Mouse (Mus musculus) intestine, embryonic 15.5 days (tissue): Measurements from ENCODE around the gene Slc30a3. TPM values are rescaled to one million over a fixed set of nuclear protein-coding genes. Genes with fewer than 3 reads are reported as not detected.

Experiments used
- ATAC-seq: fragments of 200-750 bp; cut with Nextera tagmentation; 2 replicates; pipeline ENCODE4 v1.8.0; 2017; ENCODE audit warnings: moderate TSS enrichment, moderate library complexity
- H3K27ac ChIP-seq: fragments of 300-500 bp; sonication (generic); 2 replicates; pipeline ENCODE4 v1.5.1; 2015; ENCODE audit warnings: mild to moderate bottlenecking, inconsistent platforms
- H3K27me3 ChIP-seq: fragments of 300-500 bp; sonication (generic); replicated peaks from 2 replicates; pipeline ENCODE4 v1.6.1; 2015; ENCODE audit warnings: inconsistent platforms
- H3K36me3 ChIP-seq: fragments of 300-500 bp; sonication (generic); 2 replicates; pipeline ENCODE4 v1.6.1; 2015; ENCODE audit warnings: inconsistent platforms
- H3K4me1 ChIP-seq: fragments of 300-500 bp; sonication (generic); replicated peaks from 2 replicates; pipeline ENCODE4 v1.6.1; 2015; ENCODE audit warnings: inconsistent platforms
- H3K4me2 ChIP-seq: fragments of 300-500 bp; sonication (generic); replicated peaks from 2 replicates; pipeline ENCODE4 v1.6.1; 2015; ENCODE audit warnings: mild to moderate bottlenecking, inconsistent platforms
- H3K4me3 ChIP-seq: fragments of 300-500 bp; sonication (generic); replicated peaks from 2 replicates; pipeline ENCODE4 v1.5.1; 2015; ENCODE audit warnings: inconsistent platforms
- H3K9ac ChIP-seq: fragments of 300-500 bp; sonication (generic); 2 replicates; pipeline ENCODE4 v1.6.1; 2015; ENCODE audit warnings: inconsistent platforms
- H3K9me3 ChIP-seq: fragments of 300-500 bp; sonication (generic); 2 replicates; pipeline ENCODE4 v1.6.1; 2016; ENCODE audit warnings: inconsistent platforms
- WGBS: fragments of 180-500 bp; shearing (Covaris S2); methylation state at CpG from one replicate; pipeline ENCODE4 v1.1.7; 2015; 5-methylcytosine and 5-hydroxymethylcytosine counted together
- polyA plus RNA-seq: library from polyadenylated mRNA; unstranded; fragments of >200 nt; fragmentation: Nextera tagmentation; extraction: Ambion mirVana; gene quantifications from 2 replicates; pipeline ENCODE4 v1.2.1, GENCODE M21; 2015

Gene Slc30a3
- polyA plus RNA-seq, 1 experiment from 2014 or later: 0.26 TPM

GRCm38 (mm10) chr5:31121111-31121510 is 13.1 kb upstream of the Slc30a3 start:
- WGBS: 80% methylated on average over 8 of the region's 8 CpGs
- no peak for ATAC-seq
- no peaks in the 10 kb centered on the region for H3K36me3 ChIP-seq

GRCm38 (mm10) chr5:31116912-31117311 is 8.9 kb upstream of the Slc30a3 start:
- no peak for ATAC-seq
- no peaks in the 10 kb centered on the region for H3K36me3 ChIP-seq

More at GRCm38 (mm10) chr5:31121111-31121510, 13.1 kb upstream of the Slc30a3 start:
- no peak overlapping the region for H3K4me2 ChIP-seq
- H3K4me3 ChIP-seq: no peak overlapping the region
- H3K9ac ChIP-seq: no peak overlapping the region
- H3K27me3 ChIP-seq: peaks cover 9% of the 10 kb centered on the region
- no peak overlapping the region for H3K27ac ChIP-seq
- H3K9me3 ChIP-seq: no peaks in the 10 kb centered on the region
- no peaks in the 10 kb centered on the region for H3K4me1 ChIP-seq

GRCm38 (mm10) chr5:31116354-31116753 is 8.3 kb upstream of the Slc30a3 start, which contains the start of gene Trim54:
TSS of gene Trim54 (plus strand) at chr5:31116712.
- Histone ChIP-seq H3K9me3 (no peaks in the 10 kb centered on the region), H3K4me2 (no peak within 1 kb of the TSS), H3K36me3 (no peaks in the 10 kb centered on the region), H3K4me3 (no peak within 1 kb of the TSS), H3K4me1 (no peaks in the 10 kb centered on the region), H3K27me3 (peaks cover 9% of the 10 kb centered on the region), H3K27ac (no peak within 1 kb of the TSS), H3K9ac (no peak within 1 kb of the TSS)
- no peak for ATAC-seq
- WGBS: 29% methylated on average over 3 of the region's 3 CpGs

More at GRCm38 (mm10) chr5:31116912-31117311, 8.9 kb upstream of the Slc30a3 start:
- no peaks in the 10 kb centered on the region for H3K4me1 ChIP-seq
- WGBS: 21% methylated on average over 10 of the region's 10 CpGs
- H3K9me3 ChIP-seq: no peaks in the 10 kb centered on the region
- H3K27me3 ChIP-seq: peaks cover 9% of the 10 kb centered on the region
- no peak overlapping the region for H3K4me2 ChIP-seq
- H3K9ac ChIP-seq: no peak overlapping the region
- H3K4me3 ChIP-seq: no peak overlapping the region
- no peak overlapping the region for H3K27ac ChIP-seq

GRCm38 (mm10) chr5:31110781-31111180 is 2.7 kb upstream of the Slc30a3 start:
- Histone ChIP-seq H3K27me3 (no peaks in the 10 kb centered on the region), H3K9me3 (no peaks in the 10 kb centered on the region), H3K4me2 (no peak overlapping the region), H3K9ac (no peak overlapping the region), H3K4me3 (no peak overlapping the region), H3K27ac (no peak overlapping the region), H3K36me3 (no peaks in the 10 kb centered on the region), H3K4me1 (no peaks in the 10 kb centered on the region)
- 36% methylated on average over 7 of the region's 7 CpGs for WGBS
- no peak for ATAC-seq

- Histone ChIP-seq H3K27me3 (no peaks in the 10 kb centered on the region), H3K4me1 (no peaks in the 10 kb centered on the region), H3K36me3 (no peaks in the 10 kb centered on the region), H3K9ac (no peak within 1 kb of the TSS), H3K27ac (no peak within 1 kb of the TSS), H3K4me3 (no peak within 1 kb of the TSS), H3K9me3 (no peaks in the 10 kb centered on the region), H3K4me2 (no peak within 1 kb of the TSS)
- WGBS: 81% methylated on average over 9 of the region's 9 CpGs
- ATAC-seq: no peak
These were observed 2.2 kb downstream of the Slc30a3 start, which contains the start of gene Dnajc5g for GRCm38 (mm10) chr5:31105814-31106335. TSS of gene Dnajc5g (plus strand) at chr5:31106285.

GRCm38 (mm10) chr5:31095711-31096480 is 12.1 kb downstream of the Slc30a3 start:
- Histone ChIP-seq H3K27ac (no peak overlapping the region), H3K36me3 (no peaks in the 10 kb centered on the region), H3K4me2 (peak overlapping the region; percentile 89), H3K4me1 (peaks cover 31% of the 10 kb centered on the region), H3K9me3 (no peaks in the 10 kb centered on the region), H3K4me3 (peak overlapping the region; percentile 29), H3K9ac (no peak overlapping the region), H3K27me3 (peaks cover 74% of the 10 kb centered on the region)
- 26% methylated on average over 11 of the region's 11 CpGs for WGBS
- ATAC-seq: no peak

GRCm38 (mm10) chr5:31094799-31095691 is 13.0 kb downstream of the Slc30a3 start:
- peak overlapping the region; percentile 89 for H3K4me2 ChIP-seq
- peaks cover 31% of the 10 kb centered on the region for H3K4me1 ChIP-seq
- no peaks in the 10 kb centered on the region for H3K36me3 ChIP-seq
- ATAC-seq: 0 out of 2 replicates have a peak, but pooled peaks have one; percentile 24
- peak overlapping the region; percentile 29 for H3K4me3 ChIP-seq
- under 1% methylated on average over 59 of the region's 59 CpGs for WGBS
- no peak overlapping the region for H3K27ac ChIP-seq
- 0 out of 2 replicates have a peak overlapping the region, but pooled peaks have one; percentile 32 for H3K9ac ChIP-seq
- H3K9me3 ChIP-seq: no peaks in the 10 kb centered on the region
- H3K27me3 ChIP-seq: peaks cover 83% of the 10 kb centered on the region

- no peaks in the 10 kb centered on the region for H3K9me3 ChIP-seq
- H3K27ac ChIP-seq: no peak overlapping the region
- H3K27me3 ChIP-seq: peaks cover 86% of the 10 kb centered on the region
- H3K4me2 ChIP-seq: peak overlapping the region; percentile 89
- H3K4me1 ChIP-seq: peaks cover 31% of the 10 kb centered on the region
- no peaks in the 10 kb centered on the region for H3K36me3 ChIP-seq
- ATAC-seq: no peak
- no peak overlapping the region for H3K9ac ChIP-seq
- H3K4me3 ChIP-seq: peak overlapping the region; percentile 29
- WGBS: 2% methylated on average over 29 of the region's 29 CpGs
These were observed 13.8 kb downstream of the Slc30a3 start for GRCm38 (mm10) chr5:31094100-31094798.

GRCm38 (mm10) chr5:31093151-31094041 is 14.6 kb downstream of the Slc30a3 start:
- Histone ChIP-seq H3K4me2 (peak overlapping the region; percentile 89), H3K36me3 (no peaks in the 10 kb centered on the region), H3K9ac (peak overlapping the region; percentile 49), H3K27ac (no peak overlapping the region), H3K4me1 (peaks cover 31% of the 10 kb centered on the region), H3K27me3 (peaks cover 89% of the 10 kb centered on the region), H3K9me3 (no peaks in the 10 kb centered on the region), H3K4me3 (peak overlapping the region; percentile 44)
- ATAC-seq: peak; percentile 91
- 1% methylated on average over 54 of the region's 54 CpGs for WGBS

- peak overlapping the region; percentile 49 for H3K9ac ChIP-seq
- peak; percentile 2; the same call in 1 of the 2 replicates for ATAC-seq
These were observed 15.6 kb downstream of the Slc30a3 start for GRCm38 (mm10) chr5:31092231-31092975.

More at GRCm38 (mm10) chr5:31092231-31092975, 15.6 kb downstream of the Slc30a3 start:
- Histone ChIP-seq H3K9me3 (no peaks in the 10 kb centered on the region), H3K4me2 (peak overlapping the region; percentile 89), H3K27me3 (peaks cover 95% of the 10 kb centered on the region), H3K4me3 (peak overlapping the region; percentile 44), H3K36me3 (no peaks in the 10 kb centered on the region), H3K4me1 (peaks cover 31% of the 10 kb centered on the region), H3K27ac (no peak overlapping the region)
- 3% methylated on average over 51 of the region's 53 CpGs for WGBS
